Mouse (Mus musculus) liver, embryonic 12.5 days (tissue): ENCODE data around the gene Dennd2a. TPM values are rescaled to one million over a fixed set of nuclear protein-coding genes. Genes with fewer than 3 reads are reported as not detected.

ENCODE experiments used
- ATAC-seq: fragments of 200-750 bp; cut with Nextera tagmentation; 2 replicates; pipeline ENCODE4 v1.8.0; 2017; ENCODE audit warnings: moderate number of reproducible peaks, mild to moderate bottlenecking, moderate library complexity
- H3K27ac ChIP-seq: fragments of 300-500 bp; sonication (generic); 2 replicates; pipeline ENCODE4 v1.5.1; 2016; ENCODE audit warnings: mild to moderate bottlenecking
- H3K27me3 ChIP-seq: fragments of 300-500 bp; sonication (generic); replicated peaks from 2 replicates; pipeline ENCODE4 v1.6.1; 2016; ENCODE audit warnings: mild to moderate bottlenecking, moderate library complexity
- H3K36me3 ChIP-seq: fragments of 300-500 bp; sonication (generic); 2 replicates; pipeline ENCODE4 v1.6.1; 2016; ENCODE audit warnings: mild to moderate bottlenecking, moderate library complexity
- H3K4me1 ChIP-seq: fragments of 300-500 bp; sonication (generic); 2 replicates; pipeline ENCODE4 v1.6.1; 2016
- H3K4me2 ChIP-seq: fragments of 300-500 bp; sonication (generic); 2 replicates; pipeline ENCODE4 v1.6.1; 2016; ENCODE audit warnings: mild to moderate bottlenecking, moderate library complexity
- H3K4me3 ChIP-seq: fragments of 300-500 bp; sonication (generic); 2 replicates; pipeline ENCODE4 v1.5.1; 2016; ENCODE audit warnings: mild to moderate bottlenecking, moderate library complexity
- H3K9ac ChIP-seq: fragments of 300-500 bp; sonication (generic); 2 replicates; pipeline ENCODE4 v1.6.1; 2016; ENCODE audit warnings: mild to moderate bottlenecking, moderate library complexity
- H3K9me3 ChIP-seq: fragments of 300-500 bp; sonication (generic); replicated peaks from 2 replicates; pipeline ENCODE4 v1.6.1; 2016; ENCODE audit warnings: mild to moderate bottlenecking, moderate library complexity
- WGBS: fragments of 180-500 bp; shearing (Covaris S2); methylation state at CpG from one replicate; pipeline ENCODE4 v1.1.7; 2016; ENCODE audit not compliant: insufficient replicate concordance; 5-methylcytosine and 5-hydroxymethylcytosine counted together
- polyA plus RNA-seq: library from polyadenylated mRNA; unstranded; fragments of >200 nt; fragmentation: Nextera tagmentation; extraction: Ambion mirVana; gene quantifications from 2 replicates; pipeline ENCODE4 v1.2.1, GENCODE M21; 2016

Dennd2a gene
- polyA plus RNA-seq, 1 experiment from 2014 or later: 5.0 TPM

GRCm38 (mm10) chr6:39493129-39493714 lies 64.4 kb downstream of the Dennd2a start:
- H3K36me3 ChIP-seq: peaks cover 18% of the 10 kb centered on the region
- 0 out of 2 replicates have a peak, but pooled peaks cover 5% of the 10 kb centered on the region for H3K4me1 ChIP-seq
- 69% methylated on average over 12 of the region's 12 CpGs for WGBS
- H3K4me2 ChIP-seq: no peak overlapping the region
- H3K27me3 ChIP-seq: no peaks in the 10 kb centered on the region
- no peaks in the 10 kb centered on the region for H3K9me3 ChIP-seq
- H3K9ac ChIP-seq: no peak overlapping the region
- ATAC-seq: no peak
- H3K27ac ChIP-seq: no peak overlapping the region
- no peak overlapping the region for H3K4me3 ChIP-seq

GRCm38 (mm10) chr6:39492161-39492560 lies 65.5 kb downstream of the Dennd2a start:
- WGBS: 58% methylated on average over 4 of the region's 4 CpGs
- no peaks in the 10 kb centered on the region for H3K9me3 ChIP-seq
- no peaks in the 10 kb centered on the region for H3K27me3 ChIP-seq
- no peak overlapping the region for H3K9ac ChIP-seq
- H3K4me3 ChIP-seq: no peak overlapping the region
- H3K4me1 ChIP-seq: 0 out of 2 replicates have a peak, but pooled peaks cover 5% of the 10 kb centered on the region
- ATAC-seq: no peak
- peaks cover 23% of the 10 kb centered on the region for H3K36me3 ChIP-seq
- H3K27ac ChIP-seq: no peak overlapping the region
- H3K4me2 ChIP-seq: no peak overlapping the region

- Histone ChIP-seq H3K27me3 (no peaks in the 10 kb centered on the region), H3K4me1 (0 out of 2 replicates have a peak, but pooled peaks cover 5% of the 10 kb centered on the region), H3K4me2 (no peak overlapping the region), H3K9ac (no peak overlapping the region), H3K9me3 (no peaks in the 10 kb centered on the region), H3K36me3 (peaks cover 23% of the 10 kb centered on the region), H3K4me3 (no peak overlapping the region), H3K27ac (no peak overlapping the region)
- 80% methylated on average over 5 of the region's 5 CpGs for WGBS
- no peak for ATAC-seq
Measured at GRCm38 (mm10) chr6:39491203-39491602, 66.5 kb downstream of the Dennd2a start.

GRCm38 (mm10) chr6:39488292-39488691 lies 69.4 kb downstream of the Dennd2a start:
- Histone ChIP-seq H3K36me3 (peaks cover 33% of the 10 kb centered on the region), H3K4me3 (no peak overlapping the region), H3K9ac (0 out of 2 replicates have a peak overlapping the region, but pooled peaks have one; percentile 18), H3K4me1 (0 out of 2 replicates have a peak, but pooled peaks cover 5% of the 10 kb centered on the region), H3K4me2 (no peak overlapping the region), H3K27me3 (no peaks in the 10 kb centered on the region), H3K9me3 (no peaks in the 10 kb centered on the region), H3K27ac (no peak overlapping the region)
- 70% methylated on average over 8 of the region's 8 CpGs for WGBS
- ATAC-seq: no peak

- Histone ChIP-seq H3K27me3 (no peaks in the 10 kb centered on the region), H3K4me2 (no peak overlapping the region), H3K4me3 (no peak overlapping the region), H3K27ac (no peak overlapping the region), H3K36me3 (peaks cover 37% of the 10 kb centered on the region), H3K4me1 (no peaks in the 10 kb centered on the region), H3K9me3 (no peaks in the 10 kb centered on the region), H3K9ac (no peak overlapping the region)
- ATAC-seq: no peak
- 79% methylated on average over 4 of the region's 4 CpGs for WGBS
Measured at GRCm38 (mm10) chr6:39483656-39484055, 74.0 kb downstream of the Dennd2a start.

GRCm38 (mm10) chr6:39478509-39479150 lies 79.0 kb downstream of the Dennd2a start:
- Histone ChIP-seq H3K9ac (no peak overlapping the region), H3K4me3 (no peak overlapping the region), H3K4me2 (no peak overlapping the region), H3K27me3 (no peaks in the 10 kb centered on the region), H3K4me1 (no peaks in the 10 kb centered on the region), H3K9me3 (no peaks in the 10 kb centered on the region), H3K27ac (no peak overlapping the region), H3K36me3 (peaks cover 22% of the 10 kb centered on the region)
- 50% methylated on average over 8 of the region's 8 CpGs for WGBS
- no peak for ATAC-seq

- Histone ChIP-seq H3K27ac (no peak overlapping the region), H3K27me3 (no peaks in the 10 kb centered on the region), H3K4me2 (no peak overlapping the region), H3K4me3 (no peak overlapping the region), H3K9me3 (no peaks in the 10 kb centered on the region), H3K4me1 (no peaks in the 10 kb centered on the region), H3K9ac (no peak overlapping the region), H3K36me3 (peaks cover 7% of the 10 kb centered on the region; the same call in 1 of the 2 replicates)
- ATAC-seq: no peak
- WGBS: 45% methylated on average over 1 of the region's 1 CpGs
Measured at GRCm38 (mm10) chr6:39476617-39477016, 81.0 kb downstream of the Dennd2a start.

GRCm38 (mm10) chr6:39474424-39474823 lies 83.2 kb downstream of the Dennd2a start:
- no peak for ATAC-seq

GRCm38 (mm10) chr6:39472837-39473236 lies 84.8 kb downstream of the Dennd2a start:
- no peaks in the 10 kb centered on the region for H3K4me1 ChIP-seq
- WGBS: 58% methylated on average over 5 of the region's 5 CpGs
- no peaks in the 10 kb centered on the region for H3K9me3 ChIP-seq
- no peak overlapping the region for H3K9ac ChIP-seq
- no peaks in the 10 kb centered on the region for H3K27me3 ChIP-seq
- ATAC-seq: no peak
- no peak overlapping the region for H3K27ac ChIP-seq
- no peak overlapping the region for H3K4me3 ChIP-seq
- no peaks in the 10 kb centered on the region for H3K36me3 ChIP-seq
- no peak overlapping the region for H3K4me2 ChIP-seq

More at GRCm38 (mm10) chr6:39474424-39474823, 83.2 kb downstream of the Dennd2a start:
- no peak overlapping the region for H3K4me2 ChIP-seq
- H3K27me3 ChIP-seq: no peaks in the 10 kb centered on the region
- H3K9ac ChIP-seq: no peak overlapping the region
- H3K36me3 ChIP-seq: no peaks in the 10 kb centered on the region
- 81% methylated on average over 6 of the region's 6 CpGs for WGBS
- H3K9me3 ChIP-seq: no peaks in the 10 kb centered on the region
- H3K27ac ChIP-seq: no peak overlapping the region
- H3K4me1 ChIP-seq: no peaks in the 10 kb centered on the region
- no peak overlapping the region for H3K4me3 ChIP-seq

- Histone ChIP-seq H3K9me3 (no peaks in the 10 kb centered on the region), H3K27me3 (no peaks in the 10 kb centered on the region), H3K27ac (no peak overlapping the region), H3K4me1 (no peaks in the 10 kb centered on the region), H3K9ac (no peak overlapping the region), H3K4me3 (no peak overlapping the region), H3K36me3 (no peaks in the 10 kb centered on the region), H3K4me2 (no peak overlapping the region)
- WGBS: 66% methylated on average over 4 of the region's 4 CpGs
- no peak for ATAC-seq
Measured at GRCm38 (mm10) chr6:39472271-39472670, 85.4 kb downstream of the Dennd2a start.

GRCm38 (mm10) chr6:39470076-39470475 lies 87.6 kb downstream of the Dennd2a start:
- 72% methylated on average over 14 of the region's 14 CpGs for whole genome bisulfite sequencing
- no peaks in the 10 kb centered on the region for H3K36me3 ChIP-seq
- no peak overlapping the region for H3K4me3 ChIP-seq
- H3K9me3 ChIP-seq: no peaks in the 10 kb centered on the region
- no peaks in the 10 kb centered on the region for H3K27me3 ChIP-seq
- no peaks in the 10 kb centered on the region for H3K4me1 ChIP-seq
- H3K27ac ChIP-seq: no peak overlapping the region
- H3K9ac ChIP-seq: no peak overlapping the region
- ATAC-seq: no peak
- no peak overlapping the region for H3K4me2 ChIP-seq

- H3K4me3 ChIP-seq: no peak overlapping the region
- H3K9me3 ChIP-seq: no peaks in the 10 kb centered on the region
- no peaks in the 10 kb centered on the region for H3K27me3 ChIP-seq
- H3K4me2 ChIP-seq: no peak overlapping the region
- H3K9ac ChIP-seq: no peak overlapping the region
- no peak for ATAC-seq
- WGBS: 55% methylated on average over 5 of the region's 5 CpGs
- no peak overlapping the region for H3K27ac ChIP-seq
- no peaks in the 10 kb centered on the region for H3K4me1 ChIP-seq
- H3K36me3 ChIP-seq: no peaks in the 10 kb centered on the region
Measured at GRCm38 (mm10) chr6:39469427-39469826, 88.2 kb downstream of the Dennd2a start.
